Mouse (Mus musculus) C2C12 (cell line): Measurements from ENCODE around the gene Mcat.

Experiments used
- CTCF ChIP-seq: IDR thresholded peaks from one replicate; pipeline ENCODE4 v1.5.1; 2011; ENCODE audit not compliant: control insufficient read depth, insufficient read depth, insufficient read length
- MAX ChIP-seq: IDR thresholded peaks from one replicate; pipeline ENCODE4 v1.6.1; 2011; ENCODE audit warnings: mild to moderate bottlenecking, control low read depth
- USF1 ChIP-seq: IDR thresholded peaks from one replicate; pipeline ENCODE4 v1.6.1; 2011; ENCODE audit warnings: low read depth, mild to moderate bottlenecking, control low read depth, moderate library complexity

- TF ChIP-seq CTCF (no peak), USF1 (no peak), MAX (no peak)
Observed at GRCm38 (mm10) chr15:83539905-83540304, 23.7 kb downstream of the Mcat start.
